Mouse (Mus musculus): ENCODE results near the gene Topaz1. TPM values are rescaled to one million over a fixed set of nuclear protein-coding genes. Genes with fewer than 3 reads are reported as not detected.

Topaz1 gene
- polyA plus RNA-seq, 1 experiment, result not detected

DNA sequence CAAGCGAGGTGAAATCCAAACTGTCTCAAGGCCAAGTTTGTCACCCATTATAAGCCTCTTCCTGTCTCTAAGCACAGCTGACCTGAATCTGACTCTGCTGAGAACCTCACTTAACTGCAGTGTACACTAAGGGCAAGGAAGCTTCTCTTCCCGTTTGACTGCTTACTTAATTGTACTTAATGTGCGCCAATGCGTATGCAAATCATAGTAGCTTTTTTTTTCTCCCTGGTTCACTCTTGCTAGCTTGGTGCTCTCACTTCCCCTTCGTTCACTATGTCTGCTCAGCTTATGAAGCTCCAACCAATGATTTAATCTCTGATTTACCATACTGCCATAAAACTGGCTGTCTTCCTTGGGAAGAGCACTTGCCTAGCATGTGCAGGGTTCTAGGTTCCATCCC, 38.1 kb downstream of the Topaz1 start:
- TF ChIP-seq GATA1 (IDR thresholded peaks at IDR 0.05; ENCODE audit: low read length), result no peak

DNA sequence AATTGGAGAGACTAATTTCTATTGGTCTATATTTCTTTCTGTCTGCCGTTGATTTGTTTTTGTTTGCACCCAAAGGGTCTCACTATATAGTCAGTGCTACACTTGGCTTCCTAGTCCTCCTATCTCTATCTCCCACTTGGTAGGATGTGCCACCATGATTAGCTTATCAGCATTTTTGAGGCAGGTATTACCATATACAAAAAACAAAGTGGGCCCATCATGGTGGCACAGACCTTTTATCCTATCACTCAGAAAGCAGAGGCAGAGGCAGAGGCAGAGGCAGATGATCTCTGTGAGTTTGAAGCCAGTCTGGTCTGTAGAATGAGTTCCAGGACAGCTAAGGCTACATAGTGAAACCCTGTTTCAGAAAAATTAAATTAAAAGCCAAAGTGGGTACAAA, 39.4 kb downstream of the Topaz1 start:
- no peak for TF ChIP-seq GATA1 (IDR thresholded peaks at IDR 0.05; ENCODE audit: low read length)

DNA sequence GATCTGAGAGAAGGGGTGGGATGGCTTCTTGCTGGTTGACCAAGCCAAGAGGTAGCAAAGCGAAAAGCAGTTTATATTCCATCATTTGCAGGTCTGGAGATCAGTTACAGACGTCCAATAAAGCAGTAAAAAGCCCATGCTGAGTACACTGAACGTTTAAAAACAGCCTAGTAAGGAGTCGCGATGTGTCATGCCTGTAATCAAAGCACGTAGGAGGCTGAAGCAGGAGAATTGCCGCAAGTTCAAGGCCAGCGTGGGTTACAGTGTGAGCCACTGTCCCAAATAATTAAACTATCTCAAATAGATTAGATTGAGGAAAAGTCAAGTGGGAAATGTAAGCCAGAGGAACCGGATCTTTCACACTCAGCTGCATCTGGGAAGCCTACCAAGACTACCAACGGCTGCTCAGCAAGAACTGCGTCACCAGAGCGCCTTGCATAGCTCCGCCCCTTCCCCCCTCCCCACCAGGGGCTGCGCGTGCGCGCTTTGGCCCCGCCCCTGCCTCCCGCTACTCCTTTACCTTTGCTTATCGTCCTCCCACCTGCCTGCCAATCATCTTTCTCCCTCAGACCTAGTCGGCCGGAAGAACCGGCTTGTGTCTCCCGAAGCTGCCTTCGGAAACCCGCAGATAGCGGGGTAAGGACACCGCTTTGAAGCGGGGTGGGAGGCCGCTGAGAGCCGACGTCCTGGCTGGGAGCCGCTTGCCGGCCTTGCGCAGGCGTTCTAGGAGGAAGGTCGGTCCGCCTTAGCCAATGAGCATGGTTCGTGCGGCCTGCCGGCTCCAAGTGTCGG, 58.1 kb downstream of the Topaz1 start, which contains the start of gene Tcaim:
Gene Tcaim (plus strand): TSS at position 487 of the 792 bp plus-strand sequence.
- TF ChIP-seq GATA1 (IDR thresholded peaks at IDR 0.05; ENCODE audit: low read length), result no peak

DNA sequence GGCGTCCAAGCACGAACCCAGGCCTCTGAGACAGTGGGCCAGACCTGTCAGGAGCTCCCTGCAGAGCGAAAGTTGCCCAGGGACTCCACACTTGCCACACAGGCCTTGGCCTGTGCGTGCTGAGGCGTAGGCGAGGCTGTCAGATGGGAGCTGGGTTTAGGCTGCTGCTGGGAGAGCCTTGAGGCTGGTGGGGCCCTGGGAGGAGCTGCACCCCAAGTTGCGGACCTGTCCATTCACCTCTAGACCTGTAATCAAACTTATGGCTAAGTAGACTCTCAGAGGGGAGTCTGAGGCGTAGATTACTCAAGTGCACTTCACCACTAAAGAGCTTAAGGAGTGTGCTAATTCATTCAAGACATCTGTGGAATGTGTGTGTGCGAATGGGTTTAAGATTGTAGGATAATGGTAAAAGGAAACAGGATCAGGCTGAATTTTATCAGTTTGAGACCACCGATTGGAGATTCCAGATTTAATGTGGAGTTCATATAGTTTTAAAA, 58.7 kb downstream of the Topaz1 start:
- TF ChIP-seq GATA1 (IDR thresholded peaks at IDR 0.05; ENCODE audit: low read length), result no peak

DNA sequence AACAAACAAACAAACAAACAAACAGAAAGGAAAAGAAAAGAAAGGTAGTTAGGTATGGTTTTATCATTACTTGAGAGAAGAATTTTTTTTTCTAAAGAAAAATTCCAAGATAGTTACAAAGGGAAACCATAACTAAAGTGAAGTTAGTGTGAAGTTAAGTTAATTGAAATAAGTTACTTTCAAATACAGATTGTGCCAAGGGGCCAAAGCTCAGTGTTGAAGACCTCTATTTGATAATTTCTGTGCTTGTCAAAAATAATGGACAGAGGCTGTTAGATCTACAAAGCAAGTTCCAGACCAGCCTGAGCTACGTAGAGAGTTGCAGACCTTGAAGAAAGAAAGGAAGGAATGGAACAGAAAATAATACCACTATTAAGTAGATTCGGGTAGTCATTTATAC, 60.0 kb downstream of the Topaz1 start:
- TF ChIP-seq GATA1 (IDR thresholded peaks at IDR 0.05; ENCODE audit: low read length), result no peak

DNA sequence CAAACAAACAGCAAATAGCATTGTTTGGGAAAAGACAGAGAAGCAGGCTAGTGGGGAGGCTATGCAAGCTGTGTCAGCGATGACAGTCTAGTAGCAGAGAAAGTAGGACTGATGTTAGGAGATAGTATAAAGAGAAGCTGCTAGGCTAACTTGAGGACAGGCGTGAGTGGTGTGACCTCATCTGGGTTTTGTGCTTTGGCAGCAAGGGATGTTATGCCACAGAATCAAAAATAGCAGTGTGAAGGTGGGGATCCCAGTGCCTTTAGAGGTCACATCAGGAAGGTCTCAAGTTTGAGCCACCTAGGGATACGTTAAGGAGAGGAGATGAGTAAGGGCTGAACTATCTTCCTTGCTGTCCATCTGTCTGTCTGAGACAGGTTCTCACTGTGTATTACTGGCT, 63.1 kb downstream of the Topaz1 start:
- TF ChIP-seq GATA1 (IDR thresholded peaks at IDR 0.05; ENCODE audit: low read length), result no peak

DNA sequence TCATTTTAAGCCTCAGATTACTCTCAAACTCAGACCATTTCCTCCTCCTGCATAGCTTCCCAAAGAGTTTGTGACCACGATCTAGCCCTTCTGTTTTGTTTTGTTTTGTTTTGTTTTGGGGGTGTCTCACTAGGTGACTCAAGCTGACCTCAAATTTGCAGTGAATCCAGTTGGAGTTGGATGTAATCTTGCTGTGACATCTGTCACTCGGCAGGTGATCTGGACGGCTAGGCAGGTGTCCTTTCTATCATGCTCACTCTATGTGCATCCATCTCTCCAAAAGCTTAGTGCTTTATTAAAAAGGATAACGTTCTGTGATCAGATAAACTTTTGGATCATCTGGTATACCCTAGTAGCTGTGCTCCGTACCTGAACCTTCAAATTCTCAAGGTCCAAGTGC, 65.2 kb downstream of the Topaz1 start:
- no peak for TF ChIP-seq GATA1 (IDR thresholded peaks at IDR 0.05; ENCODE audit: low read length)

DNA sequence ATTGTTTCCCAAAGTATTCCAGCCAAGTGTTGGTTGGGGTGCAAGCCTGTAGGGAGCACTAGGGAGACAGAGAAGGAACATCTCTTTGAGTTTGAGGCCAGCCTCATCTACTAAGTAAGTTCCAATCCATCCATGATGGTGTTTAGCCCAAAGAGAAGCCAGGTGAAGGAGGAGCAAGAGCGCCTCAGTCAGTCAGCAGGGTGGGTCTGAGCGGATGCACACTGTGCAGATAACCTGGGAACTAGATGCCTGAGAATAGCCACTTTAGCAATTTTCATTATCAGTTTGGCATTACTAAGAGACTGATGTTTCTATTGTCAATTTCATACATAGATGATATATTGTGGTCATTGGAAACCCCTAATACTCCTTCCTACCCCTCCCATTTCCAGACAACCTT, 67.6 kb downstream of the Topaz1 start:
- TF ChIP-seq GATA1 (IDR thresholded peaks at IDR 0.05; ENCODE audit: low read length), result no peak

DNA sequence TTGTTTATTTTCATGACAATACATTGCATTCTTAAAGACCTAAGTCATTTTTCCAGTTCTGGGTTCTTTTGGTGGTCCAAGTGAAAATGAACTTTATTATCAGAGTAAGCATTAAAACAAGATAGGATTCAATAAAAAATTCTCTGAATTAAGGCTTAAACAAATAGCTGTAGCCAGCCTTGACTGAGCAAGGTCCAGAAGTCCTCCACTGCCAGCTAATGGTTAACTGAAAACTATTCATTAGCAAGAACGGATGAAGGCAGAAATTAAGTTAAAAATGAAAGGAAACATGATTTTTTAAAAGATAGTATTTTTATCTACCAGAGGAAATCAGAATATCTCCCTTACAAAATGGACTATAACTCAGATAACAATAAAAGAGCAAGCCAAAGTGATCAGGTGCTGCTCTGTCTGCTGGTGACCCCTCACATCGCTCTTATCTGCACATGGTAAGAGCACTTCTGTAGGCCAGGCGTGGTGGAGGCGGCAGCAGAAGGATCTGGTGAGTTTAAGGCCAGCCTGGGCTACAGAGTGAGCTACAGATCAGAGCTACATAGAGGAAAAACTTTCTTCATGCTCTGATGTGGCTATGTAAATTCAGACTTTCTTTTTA, 68.2 kb downstream of the Topaz1 start:
- no peak for TF ChIP-seq GATA1 (IDR thresholded peaks at IDR 0.05; ENCODE audit: low read length)

DNA sequence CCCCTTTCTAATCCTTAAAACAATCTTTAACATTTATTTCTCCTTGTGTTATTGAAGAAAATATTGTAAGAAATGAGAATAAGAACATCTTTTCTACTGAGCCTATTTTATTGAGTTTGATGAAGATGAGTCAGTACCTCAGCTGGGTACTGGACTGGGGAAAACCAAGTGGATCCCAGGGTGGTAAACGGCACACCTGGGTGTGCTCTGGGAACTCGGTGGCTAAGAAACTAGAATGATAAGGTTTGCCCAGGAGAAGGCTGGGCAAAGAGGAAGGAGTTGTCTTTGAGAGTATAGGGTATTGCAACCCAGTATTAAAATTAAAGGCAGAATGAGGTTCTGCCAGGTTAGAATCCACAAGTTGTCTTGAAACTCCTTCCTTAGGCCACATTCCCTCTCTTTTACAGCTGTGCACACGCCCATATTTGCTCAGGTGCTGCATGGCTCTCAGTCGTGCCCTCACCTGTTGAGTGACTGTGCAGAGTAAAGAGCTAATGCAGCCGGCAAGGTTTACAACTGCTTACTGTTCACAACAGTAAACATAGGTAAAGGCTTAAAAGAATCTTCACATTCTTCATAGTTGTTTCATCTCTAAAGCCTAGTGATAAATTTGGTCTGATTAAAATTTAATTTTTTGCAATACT, 76.3 kb downstream of the Topaz1 start:
- TF ChIP-seq GATA1 (IDR thresholded peaks at IDR 0.05; ENCODE audit: low read length), result no peak

DNA sequence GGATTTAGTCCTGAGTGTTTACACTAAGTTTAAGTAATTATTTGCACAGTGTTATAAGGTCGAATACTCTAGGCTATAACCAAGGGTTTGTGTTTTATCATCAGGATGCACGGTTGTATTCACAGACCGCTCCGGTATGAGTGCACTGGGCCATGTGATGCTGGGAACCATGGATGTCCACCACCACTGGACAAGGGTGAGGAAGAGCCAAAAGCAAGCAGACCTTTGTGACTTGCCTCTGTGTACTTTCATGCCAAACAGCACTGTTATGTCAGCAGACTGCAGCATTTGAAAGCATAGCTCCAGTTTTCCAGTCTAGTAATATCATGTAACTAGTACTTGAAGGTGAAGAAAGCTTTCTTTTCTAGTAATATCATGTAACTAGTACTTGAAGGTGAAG, 79.6 kb downstream of the Topaz1 start:
- TF ChIP-seq GATA1 (IDR thresholded peaks at IDR 0.05; ENCODE audit: low read length), result no peak

DNA sequence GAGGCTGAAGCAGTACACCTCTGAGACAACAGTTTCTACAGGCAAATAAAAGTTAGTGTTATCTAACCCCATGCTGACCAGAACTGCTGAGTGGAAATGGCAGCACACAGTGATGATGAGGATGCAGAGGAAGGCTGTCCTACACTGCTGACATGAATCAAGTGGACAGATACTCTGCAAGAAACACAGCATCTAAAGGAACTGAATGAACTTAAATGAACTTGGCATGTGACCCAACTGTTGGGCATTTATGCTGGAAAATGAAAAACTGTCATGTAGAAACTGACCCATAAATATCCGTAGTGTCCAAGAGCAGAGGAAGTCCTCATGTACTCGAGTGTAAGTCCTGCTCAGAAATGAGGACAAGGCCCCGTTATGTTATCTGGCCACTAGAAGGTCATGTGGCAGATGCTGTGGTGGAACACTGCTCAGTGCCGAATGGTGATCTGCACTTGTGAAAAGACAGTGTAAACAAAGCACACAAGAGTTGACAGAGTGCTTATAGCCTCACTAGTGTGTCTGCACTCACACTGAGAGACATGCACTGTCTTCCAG, 82.8 kb downstream of the Topaz1 start:
- TF ChIP-seq GATA1 (IDR thresholded peaks at IDR 0.05; ENCODE audit: low read length), result no peak

DNA sequence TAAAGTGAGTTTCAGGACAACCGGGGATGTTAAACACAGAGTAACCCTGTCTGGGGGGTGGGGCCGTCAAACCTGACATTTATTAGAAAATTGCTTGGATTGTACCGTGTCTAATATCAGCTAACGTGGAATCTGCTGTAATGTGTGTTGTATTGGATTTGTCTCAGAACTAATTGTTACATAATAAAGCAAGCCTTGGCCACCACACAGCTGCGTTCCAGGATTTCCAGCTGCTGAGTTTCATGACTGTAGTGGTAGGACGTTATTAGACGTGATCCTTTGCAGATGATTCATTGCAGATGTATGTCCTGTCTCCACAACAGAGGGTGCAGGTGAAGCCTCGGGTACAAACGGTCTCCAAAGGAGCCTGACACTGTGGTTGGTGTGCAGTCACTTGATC, 89.0 kb downstream of the Topaz1 start:
- TF ChIP-seq GATA1 (IDR thresholded peaks at IDR 0.05; ENCODE audit: low read length), result no peak

DNA sequence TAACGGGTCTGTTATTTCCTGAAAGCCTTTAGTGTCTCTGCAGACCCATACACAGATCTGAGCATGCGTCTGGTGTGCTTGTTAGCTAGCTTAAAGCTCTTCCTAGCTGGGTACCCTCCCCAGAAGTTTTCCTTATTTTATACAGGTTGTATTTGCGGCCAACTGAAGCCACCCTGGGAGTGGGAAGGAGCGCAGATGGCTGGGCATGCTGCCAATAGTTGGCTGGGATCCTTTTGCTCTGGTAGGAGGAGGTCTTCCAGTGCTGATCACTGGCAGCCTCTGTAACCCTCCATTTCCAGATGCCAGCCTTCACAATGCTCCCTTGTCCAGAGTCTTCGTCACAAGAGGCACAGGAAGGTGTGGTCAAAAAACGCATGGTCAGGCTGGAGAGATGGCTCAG, 89.6 kb downstream of the Topaz1 start:
- TF ChIP-seq GATA1 (IDR thresholded peaks at IDR 0.05; ENCODE audit: low read length), result no peak

DNA sequence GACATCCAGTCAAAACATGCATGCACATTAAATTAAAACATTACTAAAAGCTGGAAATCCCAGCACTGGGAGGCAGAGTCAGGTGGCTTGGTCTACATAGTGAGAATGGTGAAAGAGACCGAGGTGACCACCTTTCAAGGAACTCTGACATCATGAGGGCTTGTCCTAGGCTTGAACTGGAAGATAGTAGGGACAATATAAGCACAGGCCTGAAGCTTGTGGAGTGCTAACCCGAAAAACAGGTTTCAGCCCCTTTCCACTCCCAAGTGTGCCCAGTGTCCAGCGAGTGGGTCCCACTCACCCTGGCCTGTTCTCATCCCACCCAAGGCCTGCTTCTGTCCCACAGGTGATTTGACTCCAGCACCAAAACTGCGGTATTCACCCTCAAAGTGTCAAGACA, 90.1 kb downstream of the Topaz1 start:
- TF ChIP-seq GATA1 (IDR thresholded peaks at IDR 0.05; ENCODE audit: low read length), result no peak

DNA sequence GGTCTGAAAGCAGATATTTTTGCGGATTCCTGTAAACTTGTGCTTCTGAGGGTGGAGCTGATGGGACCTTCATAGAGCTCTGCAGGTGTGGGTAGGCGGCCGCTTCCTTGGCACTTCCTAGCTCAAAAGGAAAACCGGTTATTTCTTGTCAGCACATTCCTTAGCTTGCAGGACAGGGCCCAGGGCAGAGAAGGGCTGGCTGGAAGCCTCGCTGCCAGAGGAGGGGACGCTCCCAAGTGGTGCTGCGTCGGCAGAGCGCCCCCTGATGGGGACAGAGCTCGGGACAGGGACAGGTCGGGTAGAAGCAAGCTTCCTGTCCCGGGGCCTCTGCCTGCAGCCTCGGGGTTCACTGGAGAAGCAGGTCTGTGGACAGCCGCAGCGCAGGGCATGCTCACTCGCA, 90.5 kb downstream of the Topaz1 start:
- no peak for TF ChIP-seq GATA1 (IDR thresholded peaks at IDR 0.05; ENCODE audit: low read length)
